Mouse (Mus musculus) monocyte, adult 2 months (primary cell): ENCODE results near the gene Mob1a.
"Not testable (repeated sequence)": the region's sequence is repeated elsewhere in the genome, so short reads cannot be mapped to it uniquely, and the experiment has no call there.

Source experiments
- DNase-seq, 2 experiments: peaks; one replicate each; pipeline ENCODE4 v3.0.0; 2022; ENCODE audit warnings: low spot score in 2 of 2, low read depth in 1 of 2

Mob1a gene

GRCm38 (mm10) chr6:83341387-83341786, 15.6 kb downstream of the Mob1a start:
- no peak for DNase-seq

- DNase-seq: no peak
These were observed 17.1 kb downstream of the Mob1a start for GRCm38 (mm10) chr6:83342957-83343356.

- DNase-seq: not testable (repeated sequence)
These were observed 19.5 kb downstream of the Mob1a start for GRCm38 (mm10) chr6:83345285-83345684.

- DNase-seq: no peak
These were observed 22.1 kb downstream of the Mob1a start for GRCm38 (mm10) chr6:83347916-83348315.

- DNase-seq: no peak
These were observed 23.1 kb downstream of the Mob1a start, which contains the start of gene Bola3 for GRCm38 (mm10) chr6:83348873-83349272. Gene Bola3 (plus strand): TSS chr6:83349147.

- DNase-seq: peak; percentile 76 to 80
These were observed 23.6 kb downstream of the Mob1a start for GRCm38 (mm10) chr6:83349274-83349958.

- no peak for DNase-seq
These were observed 24.4 kb downstream of the Mob1a start for GRCm38 (mm10) chr6:83350172-83350571.

- no peak for DNase-seq
These were observed 25.1 kb downstream of the Mob1a start for GRCm38 (mm10) chr6:83350851-83351405.

GRCm38 (mm10) chr6:83351490-83352160, 25.8 kb downstream of the Mob1a start:
- no peak for DNase-seq

GRCm38 (mm10) chr6:83352666-83353410, 27.0 kb downstream of the Mob1a start:
- no peak for DNase-seq

GRCm38 (mm10) chr6:83354856-83355781, 29.3 kb downstream of the Mob1a start:
- DNase-seq: no peak

GRCm38 (mm10) chr6:83356569-83357138, 30.8 kb downstream of the Mob1a start:
- peak; percentile 27 to 57 for DNase-seq

- DNase-seq: no peak
These were observed 31.6 kb downstream of the Mob1a start for GRCm38 (mm10) chr6:83357436-83357835.

- no peak for DNase-seq
These were observed 35.9 kb downstream of the Mob1a start for GRCm38 (mm10) chr6:83361523-83362248.

- no peak for DNase-seq
These were observed 37.3 kb downstream of the Mob1a start for GRCm38 (mm10) chr6:83363075-83363474.

GRCm38 (mm10) chr6:83370316-83370965, 44.6 kb downstream of the Mob1a start:
- DNase-seq: no peak

- DNase-seq: no peak
These were observed 45.5 kb downstream of the Mob1a start for GRCm38 (mm10) chr6:83371350-83371749.

- no peak for DNase-seq
These were observed 48.0 kb downstream of the Mob1a start for GRCm38 (mm10) chr6:83373704-83374300.
